Mouse (Mus musculus) spleen, postnatal 4 days (tissue): ENCODE measurements around the gene Tbc1d15.
"Not testable (repeated sequence)": the region's sequence is repeated elsewhere in the genome, so short reads cannot be mapped to it uniquely, and the experiment has no call there.

Experiments
- DNase-seq, 2 experiments: peaks; one replicate each; pipeline ENCODE4 v3.0.0; 2022; ENCODE audit warnings: low spot score in 2 of 2

The Tbc1d15 gene

GRCm38 (mm10) chr10:115245488-115245887 lies 5.8 kb downstream of the Tbc1d15 start:
- DNase-seq, result no peak

DNA sequence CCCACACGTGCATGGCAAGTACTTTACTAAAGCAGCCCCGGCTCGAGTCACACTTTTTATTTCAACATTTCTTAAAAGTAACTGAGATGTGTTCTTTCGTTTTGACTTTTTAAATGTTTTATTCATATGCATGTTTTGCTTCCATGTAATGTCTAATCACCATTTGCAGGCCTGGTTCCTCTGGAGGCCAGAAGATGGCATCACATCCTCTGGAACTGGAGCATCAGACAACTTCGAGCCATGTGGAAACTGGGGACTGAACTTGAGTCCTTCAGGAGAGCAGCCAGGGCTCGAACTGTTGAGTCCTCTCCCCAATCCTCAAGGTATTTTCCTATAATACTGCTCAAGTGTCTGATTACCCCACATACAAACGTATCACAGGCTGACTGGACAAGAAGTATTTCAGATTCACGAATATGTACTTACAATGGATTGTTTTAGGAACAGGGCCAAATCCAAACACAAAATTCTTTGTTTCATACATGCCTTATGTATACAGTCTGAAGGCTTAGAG lies 10.1 kb downstream of the Tbc1d15 start:
- no peak for DNase-seq

- DNase-seq, result no peak
Observed at GRCm38 (mm10) chr10:115237931-115238330, 13.3 kb downstream of the Tbc1d15 start.

GRCm38 (mm10) chr10:115236733-115237132 lies 14.5 kb downstream of the Tbc1d15 start:
- no peak for DNase-seq

DNA sequence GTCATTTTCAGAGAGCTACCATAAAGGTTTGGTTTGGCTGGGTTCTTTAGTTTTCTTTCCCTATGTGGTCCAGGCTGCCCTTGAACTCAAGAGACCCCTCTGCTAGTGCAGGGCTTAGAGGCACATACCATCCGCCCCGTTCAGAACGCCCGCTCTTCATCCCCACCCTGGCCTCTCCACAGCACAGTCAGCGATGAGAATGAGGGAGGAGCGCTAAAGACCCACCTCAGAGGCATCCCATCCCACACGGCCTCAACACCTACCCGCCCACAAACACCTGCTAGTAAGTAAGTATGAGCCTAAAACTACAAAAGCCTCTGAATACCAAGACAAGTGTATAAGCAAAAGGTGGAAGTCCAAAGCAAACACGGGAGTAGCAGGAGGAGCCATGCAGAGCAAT lies 15.8 kb downstream of the Tbc1d15 start:
- DNase-seq, result no peak

DNA sequence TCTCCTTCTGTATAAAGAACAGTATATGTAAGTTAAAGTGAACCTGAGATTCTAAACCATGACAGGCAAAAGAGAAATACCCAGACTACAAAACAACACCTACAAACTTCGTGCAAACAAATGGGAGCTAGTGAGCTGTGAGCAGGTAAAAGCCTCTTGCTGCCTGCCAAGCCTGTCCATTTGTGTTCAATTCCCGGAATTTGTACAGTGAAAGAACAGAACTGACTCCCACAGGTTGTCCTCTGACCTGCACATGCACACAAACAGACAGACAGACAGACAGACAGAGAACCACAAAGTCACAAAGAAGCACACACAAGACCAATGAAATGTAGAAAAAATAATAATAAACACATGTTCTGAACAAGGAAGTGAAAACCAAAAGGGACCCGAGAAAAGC lies 17.5 kb downstream of the Tbc1d15 start:
- no peak for DNase-seq

DNA sequence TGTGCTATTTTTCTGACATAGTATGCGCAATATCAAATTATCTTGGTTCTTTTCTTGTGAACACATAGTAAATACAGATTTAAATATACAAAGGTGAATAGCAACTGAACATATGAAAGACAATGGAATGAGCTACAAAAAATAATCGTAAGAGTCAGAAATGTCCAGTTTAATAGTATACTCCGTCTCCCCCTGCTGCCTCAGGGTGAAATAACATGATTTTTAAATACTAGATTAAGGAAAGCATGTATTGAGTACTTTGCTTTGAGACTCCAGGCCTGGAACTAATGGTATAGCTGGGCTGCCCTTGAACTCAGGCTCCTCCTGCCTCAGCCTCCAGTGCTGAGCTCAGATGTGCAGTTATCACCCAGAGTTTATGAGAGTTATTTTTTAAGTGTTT lies 18.8 kb downstream of the Tbc1d15 start:
- DNase-seq, result no peak

DNA sequence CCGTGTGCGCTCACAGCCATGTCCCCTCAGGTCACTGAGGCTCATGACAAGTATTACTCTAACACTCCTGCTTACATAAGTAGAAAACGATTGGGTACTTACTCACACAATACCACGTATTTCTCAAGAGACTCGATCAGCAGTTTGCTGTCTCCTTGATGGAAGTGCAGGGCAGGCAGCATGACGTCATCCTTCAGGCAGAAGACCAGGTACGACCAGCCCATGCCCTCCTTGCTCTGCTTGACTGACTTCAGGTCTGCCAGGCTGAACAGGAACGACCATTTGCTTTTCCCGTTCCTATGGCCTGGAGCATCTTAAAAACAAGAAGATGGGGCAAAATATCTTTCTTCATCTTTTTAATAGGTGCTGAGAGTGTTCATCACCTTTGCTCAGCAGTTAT lies 22.2 kb downstream of the Tbc1d15 start:
- no peak for DNase-seq

DNA sequence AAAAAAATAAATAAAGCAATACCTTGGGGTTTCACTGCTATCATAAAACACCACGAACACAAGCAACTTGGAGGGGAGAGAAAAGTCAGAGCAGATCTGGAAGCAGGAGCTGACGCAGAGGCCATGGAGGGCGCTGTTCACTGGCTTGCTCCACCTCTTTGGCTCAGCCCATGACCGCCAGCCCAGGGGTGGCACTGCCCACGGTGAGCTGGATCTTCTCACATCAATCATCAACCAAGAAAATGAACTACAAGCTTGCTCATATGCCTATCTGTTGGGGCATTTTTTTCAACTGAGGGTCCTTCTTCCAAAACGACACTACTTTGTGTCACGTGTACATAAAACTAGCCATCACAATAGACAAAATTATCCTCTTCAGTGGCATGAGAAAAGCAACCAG lies 24.7 kb downstream of the Tbc1d15 start:
- DNase-seq, result no peak

GRCm38 (mm10) chr10:115223845-115224244 lies 27.4 kb downstream of the Tbc1d15 start:
- no peak for DNase-seq

GRCm38 (mm10) chr10:115212916-115213580 lies 38.2 kb downstream of the Tbc1d15 start:
- no peak for DNase-seq

- no peak for DNase-seq
Observed at GRCm38 (mm10) chr10:115205825-115206224, 45.4 kb downstream of the Tbc1d15 start.

DNA sequence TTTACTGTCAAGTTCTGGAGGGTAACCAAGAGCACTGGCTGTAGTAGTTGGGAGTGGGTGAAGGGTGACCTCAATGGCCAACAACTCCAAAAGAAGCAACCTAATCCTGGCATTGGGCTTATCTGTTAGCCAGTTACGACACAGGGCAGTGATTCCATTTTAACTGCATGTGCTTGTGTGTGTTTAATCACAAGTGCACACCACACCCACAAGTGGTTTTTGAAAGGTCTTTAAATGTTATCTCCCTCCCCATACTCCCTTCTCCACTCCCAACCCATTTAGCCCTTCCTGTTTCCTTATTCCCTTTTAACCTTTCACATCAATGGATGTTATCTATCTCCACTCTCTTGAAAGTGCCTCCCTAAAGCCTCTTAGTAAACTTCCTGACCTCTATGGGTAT lies 46.0 kb downstream of the Tbc1d15 start:
- DNase-seq, result no peak

DNA sequence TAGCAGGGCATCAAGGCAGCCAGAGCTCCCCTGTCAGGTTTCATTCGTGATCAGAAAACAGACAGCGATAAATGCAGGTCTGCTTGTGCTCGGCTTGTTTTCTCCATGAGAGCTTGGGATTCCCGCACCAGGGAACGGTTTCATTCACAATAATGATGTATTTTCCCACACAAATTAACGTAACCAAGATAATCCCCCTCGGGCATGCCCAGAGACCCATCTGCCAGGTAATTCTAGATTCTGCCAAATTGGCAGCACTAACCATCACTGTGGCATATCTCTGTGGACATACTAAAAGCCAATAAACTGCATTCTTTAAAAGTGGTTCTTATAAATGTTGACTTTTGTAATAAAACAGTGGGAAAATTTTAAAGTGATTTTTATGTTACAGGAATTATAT lies 60.1 kb downstream of the Tbc1d15 start:
- no peak for DNase-seq

DNA sequence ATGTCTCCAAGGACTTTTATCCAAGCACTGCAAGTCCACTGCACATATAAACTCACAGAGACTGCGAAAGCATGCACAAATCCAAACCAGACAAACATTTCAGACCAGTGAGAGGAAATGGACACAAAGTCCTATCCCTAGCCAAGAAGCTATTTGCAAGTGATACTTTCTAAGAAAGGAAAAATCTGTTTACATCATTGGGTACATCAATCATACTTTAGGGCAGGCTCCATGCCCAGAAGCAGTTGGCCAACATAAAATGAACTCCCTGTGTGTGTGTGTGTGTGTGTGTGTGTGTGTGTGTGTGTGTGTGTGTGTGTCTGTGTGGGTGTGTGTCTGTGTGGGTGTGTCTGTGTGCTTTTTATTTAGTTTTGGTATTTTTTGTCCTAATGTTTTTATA lies 63.9 kb downstream of the Tbc1d15 start:
- no peak for DNase-seq

GRCm38 (mm10) chr10:115184697-115185096 lies 66.6 kb downstream of the Tbc1d15 start, which contains the start of gene Tph2:
Gene Tph2 (minus strand): TSS chr10:115185022.
- peak; percentile 69 to 88 for DNase-seq

- DNase-seq, result no peak
Observed at GRCm38 (mm10) chr10:115181034-115181433, 70.2 kb downstream of the Tbc1d15 start.

GRCm38 (mm10) chr10:115178019-115178418 lies 73.2 kb downstream of the Tbc1d15 start:
- DNase-seq, result not testable (repeated sequence)

- no peak for DNase-seq
Observed at GRCm38 (mm10) chr10:115175591-115175991, 75.7 kb downstream of the Tbc1d15 start.

DNA sequence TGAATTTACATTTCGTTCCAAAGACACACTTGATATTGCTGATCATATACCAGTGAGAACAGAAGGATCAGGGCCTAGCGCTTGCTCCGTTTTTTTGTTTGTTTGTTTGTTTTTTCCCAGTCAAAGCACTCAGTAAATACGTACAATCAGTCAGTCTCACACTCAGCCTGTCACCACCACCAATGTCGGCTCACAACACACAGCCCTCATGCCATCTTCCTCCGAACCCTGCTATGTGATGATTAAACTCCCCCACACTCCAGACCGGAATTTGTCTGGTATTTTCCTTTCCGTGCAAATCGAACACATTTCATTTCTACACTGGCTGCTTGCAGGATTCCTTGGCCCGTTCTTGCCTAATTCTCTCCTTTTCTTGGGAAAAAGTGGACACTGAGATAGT lies 77.9 kb downstream of the Tbc1d15 start:
- no peak for DNase-seq

DNA sequence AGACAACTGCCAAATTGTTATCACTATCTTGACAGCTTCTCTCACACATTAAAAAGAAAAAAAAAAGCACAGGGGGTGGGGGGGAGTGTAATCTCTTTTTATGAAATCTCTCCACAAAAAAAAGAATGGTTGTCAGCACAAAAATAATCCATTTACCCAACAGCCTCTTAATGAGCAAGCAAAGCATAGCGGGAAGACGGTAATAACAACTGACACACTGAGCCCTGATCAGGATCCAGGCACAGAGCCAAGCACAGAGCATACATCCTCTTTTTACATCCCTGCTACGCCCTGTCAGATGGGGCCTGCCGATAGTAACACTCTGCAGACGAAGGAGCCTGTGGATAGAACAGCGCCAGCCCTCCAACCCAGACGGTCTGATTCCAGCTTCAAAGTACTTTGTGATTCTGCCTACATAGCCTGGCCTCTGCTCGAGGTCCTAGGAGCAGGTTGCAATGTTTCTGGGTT lies 79.9 kb downstream of the Tbc1d15 start:
- peak in 1 of 2 experiments; percentile 17 for DNase-seq

DNA sequence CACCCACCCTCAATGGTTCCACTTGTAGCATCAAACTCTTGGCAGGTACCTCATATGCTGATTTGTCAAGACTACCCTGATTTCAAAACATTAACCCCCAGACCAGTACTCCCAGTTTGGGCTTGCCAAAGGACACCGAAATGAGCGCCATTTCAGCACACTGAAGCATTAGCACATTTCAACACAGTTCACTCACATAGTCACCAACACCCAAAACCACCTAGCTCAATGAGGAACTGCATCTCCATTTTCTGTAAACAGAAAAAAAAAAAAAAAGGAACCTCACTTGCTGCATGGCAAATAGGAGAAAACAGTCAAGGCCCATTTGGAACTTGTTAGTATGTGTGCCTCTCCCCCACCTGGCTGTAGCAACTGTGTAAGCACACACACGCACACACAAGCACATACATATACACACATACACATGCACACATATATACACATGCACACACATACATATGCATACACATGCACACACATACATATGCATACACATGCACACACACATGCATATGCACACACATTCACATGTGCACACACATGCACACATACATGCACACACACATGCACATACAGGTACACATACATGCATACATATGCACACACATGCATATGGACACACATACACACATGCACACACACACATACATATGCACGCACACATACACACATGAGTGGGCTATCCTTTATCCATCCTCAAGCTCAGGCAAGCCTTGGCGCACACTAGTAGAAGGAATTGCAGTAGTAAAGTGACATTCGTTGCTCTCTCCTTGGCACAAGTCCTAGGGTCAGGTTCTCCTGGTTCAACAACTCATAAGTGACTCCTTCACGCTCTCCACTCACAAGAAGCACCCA lies 80.5 kb downstream of the Tbc1d15 start:
- DNase-seq, result no peak

- DNase-seq, result no peak
Observed at GRCm38 (mm10) chr10:115169410-115169809, 81.9 kb downstream of the Tbc1d15 start.
